Mouse (Mus musculus): ENCODE data around the gene P3h3. TPM values are rescaled to one million over a fixed set of nuclear protein-coding genes. Genes with fewer than 3 reads are reported as not detected.
A peak's percentile ranks its signal among the peaks of the same experiment; 100 is the strongest.

P3h3 gene
- polyA plus RNA-seq, 1 experiment from 2014 or later, result 16.4 TPM

GRCm38 (mm10) chr6:124862406-124863124 is 5.0 kb upstream of the P3h3 start:
- ATAC-seq (ENCODE audit: low FRiP score), result no peak; the same call in 1 of the 2 replicates

GRCm38 (mm10) chr6:124861802-124862201 is 4.2 kb upstream of the P3h3 start:
- 27% methylated on average over 3 of the region's 3 CpGs for WGBS
- H3K36me3 ChIP-seq, result peaks cover 11% of the 10 kb centered on the region
- peak overlapping the region; percentile 95 for H3K27ac ChIP-seq
- H3K4me3 ChIP-seq, result peak overlapping the region; percentile 67
- no peaks in the 10 kb centered on the region for H3K9me3 ChIP-seq
- H3K4me1 ChIP-seq (replicated peaks), result peaks cover 89% of the 10 kb centered on the region
- H3K4me2 ChIP-seq, result peak overlapping the region; percentile 73
- no peak for ATAC-seq (ENCODE audit: low FRiP score)
- H3K9ac ChIP-seq, result peak overlapping the region; percentile 89
- no peaks in the 10 kb centered on the region; the same call in 1 of the 2 replicates for H3K27me3 ChIP-seq

More at GRCm38 (mm10) chr6:124862406-124863124, 5.0 kb upstream of the P3h3 start:
- H3K27me3 ChIP-seq, result peaks cover 2% of the 10 kb centered on the region
- peaks cover 89% of the 10 kb centered on the region for H3K4me1 ChIP-seq (replicated peaks)
- WGBS, result 11% methylated on average over 8 of the region's 8 CpGs
- H3K9ac ChIP-seq, result peak overlapping the region; percentile 89
- peak overlapping the region; percentile 95 for H3K27ac ChIP-seq
- H3K36me3 ChIP-seq, result peaks cover 11% of the 10 kb centered on the region
- H3K4me2 ChIP-seq, result peak overlapping the region; percentile 73
- no peaks in the 10 kb centered on the region for H3K9me3 ChIP-seq
- peak overlapping the region; percentile 67 for H3K4me3 ChIP-seq

- WGBS, result 80% methylated on average over 19 of the region's 19 CpGs
Observed at GRCm38 (mm10) chr6:124861266-124861665, 3.7 kb upstream of the P3h3 start.

DNA sequence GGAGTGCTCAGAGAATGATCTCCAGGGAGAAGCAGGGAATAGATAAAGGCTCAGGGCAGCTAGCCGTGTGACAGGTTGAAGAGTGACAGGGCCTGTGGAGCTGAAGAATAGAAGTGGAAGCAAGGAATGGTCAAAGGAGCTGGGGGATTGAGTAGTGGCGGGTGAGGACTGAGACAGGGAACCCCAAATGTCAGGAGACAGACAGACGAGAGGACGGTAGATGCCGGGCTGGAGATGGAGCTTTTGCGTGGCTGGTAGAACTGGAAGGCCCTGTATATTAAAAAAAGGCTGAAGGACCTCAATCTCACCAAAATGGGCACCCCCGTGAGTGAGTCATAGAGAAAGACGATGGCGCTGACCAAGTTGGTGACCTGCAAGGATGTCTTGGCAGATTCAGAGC is 3.0 kb upstream of the P3h3 start:
- Histone ChIP-seq H3K4me2 (peak overlapping the region; percentile 44), H3K27me3 (no peaks in the 10 kb centered on the region; the same call in 1 of the 2 replicates), H3K36me3 (peaks cover 11% of the 10 kb centered on the region), H3K4me1 (replicated peaks) (peaks cover 90% of the 10 kb centered on the region), H3K9ac (peak overlapping the region; percentile 89), H3K4me3 (no peak overlapping the region; the same call in 1 of the 2 replicates), H3K9me3 (no peaks in the 10 kb centered on the region), H3K27ac (peak overlapping the region; percentile 95)
- WGBS, result 80% methylated on average over 9 of the region's 9 CpGs
- ATAC-seq (ENCODE audit: low FRiP score), result no peak

More at GRCm38 (mm10) chr6:124861266-124861665, 3.7 kb upstream of the P3h3 start:
- H3K27me3 ChIP-seq, result no peaks in the 10 kb centered on the region; the same call in 1 of the 2 replicates
- H3K4me3 ChIP-seq, result peak overlapping the region; percentile 67
- no peaks in the 10 kb centered on the region for H3K9me3 ChIP-seq
- no peak for ATAC-seq (ENCODE audit: low FRiP score)
- peak overlapping the region; percentile 95 for H3K27ac ChIP-seq
- peak overlapping the region; percentile 73 for H3K4me2 ChIP-seq
- H3K4me1 ChIP-seq (replicated peaks), result peaks cover 90% of the 10 kb centered on the region
- H3K36me3 ChIP-seq, result peaks cover 11% of the 10 kb centered on the region
- peak overlapping the region; percentile 89 for H3K9ac ChIP-seq

GRCm38 (mm10) chr6:124859725-124860124 is 2.2 kb upstream of the P3h3 start:
- ATAC-seq (ENCODE audit: low FRiP score), result no peak
- H3K9ac ChIP-seq, result peak overlapping the region; percentile 89
- H3K4me3 ChIP-seq, result peak overlapping the region; percentile 20
- H3K4me1 ChIP-seq (replicated peaks), result peaks cover 88% of the 10 kb centered on the region
- peaks cover 11% of the 10 kb centered on the region for H3K36me3 ChIP-seq
- H3K27ac ChIP-seq, result peak overlapping the region; percentile 95
- no peaks in the 10 kb centered on the region for H3K9me3 ChIP-seq
- no peaks in the 10 kb centered on the region; the same call in 1 of the 2 replicates for H3K27me3 ChIP-seq
- 6% methylated on average over 12 of the region's 12 CpGs for WGBS
- H3K4me2 ChIP-seq, result peak overlapping the region; percentile 44

DNA sequence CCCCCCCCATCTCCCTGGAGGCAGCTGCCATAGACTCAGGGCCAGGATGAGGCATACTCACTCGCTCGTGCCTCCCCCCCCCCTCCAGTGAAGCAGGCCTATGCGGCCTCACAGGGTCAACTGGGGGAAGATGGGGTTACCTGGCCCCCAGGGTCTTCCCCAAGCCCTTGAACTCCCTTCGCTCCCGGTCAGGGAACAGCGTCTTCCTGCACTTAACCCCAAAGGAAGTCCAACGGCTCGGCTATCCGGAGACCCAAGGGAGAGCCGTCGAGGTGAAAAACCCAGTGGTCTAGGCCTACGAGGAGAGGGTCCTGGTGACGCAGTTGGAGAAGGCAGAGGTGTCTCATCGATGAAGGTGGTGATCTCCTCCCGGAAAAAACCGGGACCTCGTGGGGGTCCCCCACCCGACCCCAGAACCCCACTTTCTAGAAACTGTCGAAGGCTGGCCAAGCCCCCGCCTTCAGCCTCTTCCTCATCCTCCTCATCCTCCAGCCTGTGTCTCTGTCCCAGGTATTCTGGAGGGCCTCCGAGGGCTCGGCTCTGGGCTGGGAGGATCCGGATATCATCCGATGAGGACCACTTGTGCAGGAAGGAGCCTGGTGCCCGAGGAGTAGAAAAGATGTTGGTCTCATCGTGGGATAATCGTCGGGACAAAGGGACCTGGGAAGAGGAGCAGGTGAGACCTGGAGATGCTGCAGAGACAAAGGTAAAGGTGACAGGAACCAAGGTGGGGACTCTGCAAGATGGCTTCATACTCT is 1.2 kb upstream of the P3h3 start:
- peak overlapping the region; percentile 99 for H3K27ac ChIP-seq
- WGBS, result 79% methylated on average over 28 of the region's 28 CpGs

DNA sequence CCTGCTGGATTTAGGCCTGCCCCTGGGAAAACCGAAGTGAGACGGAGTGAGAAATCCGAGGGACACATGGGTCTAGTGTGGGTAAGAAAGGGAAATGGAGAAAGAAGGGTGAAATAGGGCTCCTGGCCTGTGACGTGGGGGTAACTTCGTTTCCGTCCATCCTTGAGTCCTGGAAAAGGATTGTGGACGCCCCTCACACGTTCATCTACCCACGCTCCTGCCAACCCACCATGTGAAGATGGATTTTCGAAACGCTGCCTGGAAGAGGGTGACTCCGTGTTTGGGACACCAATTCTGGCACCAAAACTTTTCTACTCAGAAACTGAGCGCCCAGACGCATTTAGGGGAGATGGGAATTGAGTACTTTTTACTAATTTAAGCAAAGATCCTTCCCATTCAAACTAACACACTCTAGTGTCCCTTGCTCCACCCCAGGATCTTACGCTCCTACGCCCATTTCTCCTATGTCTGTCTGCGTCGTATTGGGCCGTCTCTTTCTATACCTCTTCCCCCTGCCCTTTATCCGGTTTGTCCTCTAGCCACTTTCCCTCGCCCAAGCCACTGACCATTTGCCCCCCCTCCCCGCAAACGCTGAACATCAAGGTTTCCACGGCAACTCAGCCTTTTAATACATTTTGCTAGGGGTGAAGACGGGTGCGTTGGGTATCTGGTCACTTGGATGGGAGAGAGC is 433 bp upstream of the P3h3 start:
- no peaks in the 10 kb centered on the region; the same call in 1 of the 2 replicates for H3K27me3 ChIP-seq
- ATAC-seq (ENCODE audit: low FRiP score), result no peak
- peaks cover 75% of the 10 kb centered on the region for H3K4me1 ChIP-seq (replicated peaks)
- 23% methylated on average over 26 of the region's 26 CpGs for WGBS
- H3K9me3 ChIP-seq, result no peaks in the 10 kb centered on the region
- peak overlapping the region; percentile 99 for H3K27ac ChIP-seq
- peak overlapping the region; percentile 67 for H3K4me3 ChIP-seq
- peak overlapping the region; percentile 77 for H3K4me2 ChIP-seq
- peak overlapping the region; percentile 95 for H3K9ac ChIP-seq
- peaks cover 20% of the 10 kb centered on the region for H3K36me3 ChIP-seq

More for the DNA sequence above, 1.2 kb upstream of the P3h3 start:
- no peaks in the 10 kb centered on the region for H3K9me3 ChIP-seq
- peaks cover 80% of the 10 kb centered on the region for H3K4me1 ChIP-seq (replicated peaks)
- H3K4me3 ChIP-seq, result no peak overlapping the region
- peak overlapping the region; percentile 89 for H3K9ac ChIP-seq
- peaks cover 12% of the 10 kb centered on the region for H3K36me3 ChIP-seq
- H3K4me2 ChIP-seq, result peak overlapping the region; percentile 77; the same call in 1 of the 2 replicates
- no peaks in the 10 kb centered on the region; the same call in 1 of the 2 replicates for H3K27me3 ChIP-seq
- no peak for ATAC-seq (ENCODE audit: low FRiP score)

GRCm38 (mm10) chr6:124856321-124856720 is 1.2 kb downstream of the P3h3 start:
- WGBS, result 6% methylated on average over 14 of the region's 14 CpGs
- ATAC-seq (ENCODE audit: low FRiP score), result peak; percentile 69
- Histone ChIP-seq H3K36me3 (peaks cover 24% of the 10 kb centered on the region), H3K4me3 (peak overlapping the region; percentile 67), H3K27ac (peak overlapping the region; percentile 99), H3K9ac (peak overlapping the region; percentile 95), H3K9me3 (no peaks in the 10 kb centered on the region), H3K27me3 (no peaks in the 10 kb centered on the region; the same call in 1 of the 2 replicates), H3K4me2 (peak overlapping the region; percentile 77), H3K4me1 (replicated peaks) (peaks cover 58% of the 10 kb centered on the region)

GRCm38 (mm10) chr6:124854647-124855046 is 2.9 kb downstream of the P3h3 start:
- peaks cover 22% of the 10 kb centered on the region for H3K36me3 ChIP-seq
- no peak overlapping the region for H3K4me3 ChIP-seq
- peaks cover 41% of the 10 kb centered on the region for H3K4me1 ChIP-seq (replicated peaks)
- no peak overlapping the region for H3K9ac ChIP-seq
- no peak overlapping the region for H3K27ac ChIP-seq
- no peak for ATAC-seq (ENCODE audit: low FRiP score)
- no peaks in the 10 kb centered on the region; the same call in 1 of the 2 replicates for H3K27me3 ChIP-seq
- no peak overlapping the region for H3K4me2 ChIP-seq
- WGBS, result 74% methylated on average over 12 of the region's 12 CpGs
- no peaks in the 10 kb centered on the region for H3K9me3 ChIP-seq

- Histone ChIP-seq H3K4me2 (no peak overlapping the region), H3K4me1 (replicated peaks) (peaks cover 17% of the 10 kb centered on the region; the same call in 1 of the 2 replicates), H3K4me3 (no peak overlapping the region), H3K9ac (no peak overlapping the region), H3K27ac (no peak overlapping the region), H3K9me3 (no peaks in the 10 kb centered on the region), H3K27me3 (no peaks in the 10 kb centered on the region), H3K36me3 (peaks cover 24% of the 10 kb centered on the region)
- ATAC-seq (ENCODE audit: low FRiP score), result no peak
- 48% methylated on average over 8 of the region's 8 CpGs for WGBS
Observed at GRCm38 (mm10) chr6:124850535-124850934, 7.0 kb downstream of the P3h3 start.

GRCm38 (mm10) chr6:124847305-124847704 is 10.2 kb downstream of the P3h3 start:
- Histone ChIP-seq H3K27me3 (no peaks in the 10 kb centered on the region), H3K9me3 (no peaks in the 10 kb centered on the region), H3K9ac (no peak overlapping the region), H3K36me3 (peaks cover 27% of the 10 kb centered on the region), H3K4me1 (replicated peaks) (0 out of 2 replicates have a peak, but pooled peaks cover 10% of the 10 kb centered on the region), H3K27ac (peak overlapping the region; percentile 76), H3K4me3 (no peak overlapping the region), H3K4me2 (peak overlapping the region; percentile 20; the same call in 1 of the 2 replicates)
- WGBS, result 5% methylated on average over 9 of the region's 9 CpGs
- peak; percentile 69 for ATAC-seq (ENCODE audit: low FRiP score)
